Mouse (Mus musculus) urinary bladder, postnatal 36 days (tissue): ENCODE measurements around the gene Vps25.

ENCODE experiments used
- DNase-seq, 2 experiments: peaks; one replicate each; pipeline ENCODE4 v3.0.0; 2022; ENCODE audit warnings: low spot score in 2 of 2, mixed read lengths in 1 of 2

The Vps25 gene

GRCm38 (mm10) chr11:101245071-101245470, 8.4 kb upstream of the Vps25 start:
- DNase-seq = no peak

DNA sequence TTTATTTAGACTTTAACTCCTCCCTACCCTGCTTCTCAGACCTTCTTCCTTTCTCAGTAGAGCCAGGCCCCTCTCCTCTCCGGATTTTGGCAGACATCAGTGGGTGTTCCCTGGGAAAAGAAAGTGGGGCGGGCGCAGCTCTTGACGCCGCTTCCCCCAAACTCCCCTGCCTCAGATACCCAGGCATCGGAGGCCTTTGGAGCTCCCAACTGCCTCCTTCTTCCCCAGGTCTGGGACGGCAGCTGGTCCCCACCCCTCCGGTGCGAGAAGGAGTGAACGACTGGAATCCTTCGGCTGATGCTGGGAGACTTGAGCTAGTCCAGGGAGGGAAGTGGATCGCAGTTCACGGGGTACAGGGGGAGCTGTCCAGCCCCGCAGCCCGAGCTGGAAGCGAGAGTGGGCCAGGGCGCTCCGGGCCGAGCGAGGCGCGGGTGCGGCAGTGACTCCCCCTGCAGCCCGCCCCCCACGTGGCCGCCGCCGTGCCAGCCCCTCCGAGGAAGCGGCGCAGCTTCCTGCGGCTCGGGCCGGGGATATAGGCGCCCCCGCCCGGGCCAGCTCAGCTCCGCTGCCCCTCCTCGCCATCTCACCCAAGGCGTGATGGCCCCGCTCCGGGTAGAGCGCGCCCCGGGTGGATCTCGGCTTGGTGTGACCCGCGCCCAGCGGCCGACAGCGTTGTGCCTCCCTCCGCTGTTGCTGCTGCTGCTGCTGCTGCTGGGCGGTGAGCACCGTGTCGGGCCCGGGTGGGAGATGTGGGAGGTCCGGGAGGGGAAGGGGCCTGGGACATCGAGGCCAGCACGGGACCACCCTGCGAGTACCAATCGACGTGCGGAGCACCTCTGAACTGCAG, 7.4 kb upstream of the Vps25 start, which contains the start of gene Ramp2:
TSS of gene Ramp2 (plus strand) at position 174 of the 847 bp plus-strand sequence.
- DNase-seq = peak in 1 of 2 experiments; percentile 58

DNA sequence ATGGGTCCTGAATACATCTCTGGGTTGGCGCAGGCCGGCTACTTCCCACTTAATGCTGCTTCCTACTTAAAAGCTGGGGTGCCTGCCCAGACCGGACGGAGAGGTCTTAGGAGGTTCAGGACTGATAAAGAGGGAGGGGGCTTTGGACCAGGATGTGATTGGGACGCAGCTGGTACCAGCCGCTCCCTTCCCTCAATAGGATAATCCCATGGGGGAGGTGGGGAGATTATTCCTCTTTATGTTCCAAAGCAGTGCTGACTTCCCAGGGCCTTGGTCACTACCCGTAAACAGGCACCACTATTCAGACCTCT, 6.8 kb upstream of the Vps25 start:
- DNase-seq = no peak

DNA sequence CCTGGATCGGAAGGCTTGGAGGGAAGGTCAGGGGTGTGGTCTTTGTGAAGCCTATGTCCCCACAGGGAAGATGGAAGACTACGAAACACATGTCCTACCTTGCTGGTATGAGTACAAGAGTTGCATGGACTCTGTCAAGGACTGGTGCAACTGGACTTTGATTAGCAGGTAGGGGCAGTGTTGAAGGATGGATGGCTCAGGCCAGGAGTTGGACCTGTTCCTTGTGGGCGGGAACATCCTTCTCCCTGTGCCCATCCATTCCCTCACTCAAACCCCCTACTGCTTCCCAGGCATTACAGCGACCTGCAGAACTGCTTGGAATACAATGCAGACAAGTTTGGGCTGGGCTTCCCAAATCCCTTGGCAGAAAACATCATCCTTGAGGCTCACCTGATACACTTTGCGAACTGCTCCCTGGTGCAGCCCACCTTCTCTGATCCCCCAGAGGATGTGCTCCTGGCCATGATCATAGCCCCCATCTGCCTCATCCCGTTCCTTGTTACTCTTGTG, 5.9 kb upstream of the Vps25 start:
- DNase-seq = no peak

GRCm38 (mm10) chr11:101248258-101248994, 5.1 kb upstream of the Vps25 start:
- peak in 1 of 2 experiments; percentile 53 for DNase-seq

DNA sequence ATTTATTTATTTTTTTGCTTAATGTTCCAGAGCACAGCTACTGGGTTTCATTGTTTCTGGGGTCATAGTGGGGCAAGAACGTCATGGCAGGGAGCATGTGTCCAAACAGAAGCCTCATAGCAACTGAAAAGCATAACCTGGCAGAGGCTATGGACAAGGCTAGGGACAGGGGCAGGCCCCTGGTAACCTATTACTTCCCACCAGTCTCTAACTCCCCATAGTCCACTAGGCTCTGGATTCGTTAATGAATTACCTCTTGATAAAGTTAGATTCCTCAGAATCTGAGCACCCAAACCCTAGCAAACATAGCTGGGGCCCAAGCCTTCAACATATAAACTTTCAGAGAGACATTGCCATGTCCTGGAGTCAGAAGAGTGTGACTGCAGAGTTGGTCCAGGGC, 2.5 kb upstream of the Vps25 start:
- no peak for DNase-seq

DNA sequence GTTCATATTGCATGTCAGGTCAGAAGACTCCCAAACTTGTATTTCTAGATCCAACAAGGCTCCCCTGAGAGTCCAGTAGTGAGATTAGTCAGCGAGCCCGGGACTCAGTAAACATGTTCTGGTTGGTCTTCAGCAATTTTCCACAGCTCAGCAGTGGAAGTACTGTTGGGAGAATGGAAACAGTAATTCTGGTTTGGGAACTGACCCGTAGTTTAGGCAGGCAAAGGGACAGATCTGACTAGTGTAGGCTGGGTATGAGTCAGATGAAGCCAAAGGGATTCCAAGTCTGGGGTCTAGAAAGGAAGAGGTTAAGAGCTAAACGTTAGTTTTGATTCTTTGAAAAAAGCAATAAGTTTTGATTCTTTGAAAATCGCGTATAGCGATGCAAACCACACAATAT, 566 bp upstream of the Vps25 start:
- DNase-seq = no peak

GRCm38 (mm10) chr11:101255826-101256775, 2.6 kb downstream of the Vps25 start:
- no peak for DNase-seq

DNA sequence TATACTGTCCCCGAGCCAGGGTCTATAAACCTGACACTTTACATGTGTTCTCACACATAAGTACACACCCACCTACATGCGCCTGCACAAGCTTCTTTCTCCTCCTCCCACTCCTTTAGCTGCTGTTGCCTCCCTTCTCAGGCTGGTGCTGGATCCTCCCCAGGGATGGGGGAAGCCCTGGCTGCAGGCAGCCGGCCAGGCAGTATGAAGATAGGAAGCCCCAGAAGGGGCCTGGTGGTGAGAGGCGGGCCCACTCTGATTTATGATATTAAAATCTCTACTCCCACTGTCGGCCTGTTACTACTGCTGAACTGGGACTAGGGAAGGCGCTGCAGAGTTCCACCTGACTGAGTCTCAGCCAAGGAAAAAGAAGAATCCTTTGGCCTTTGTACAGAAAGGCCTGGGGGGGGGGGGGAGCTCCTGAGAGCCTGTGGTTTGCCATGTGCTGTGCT, 5.8 kb downstream of the Vps25 start:
- no peak for DNase-seq

DNA sequence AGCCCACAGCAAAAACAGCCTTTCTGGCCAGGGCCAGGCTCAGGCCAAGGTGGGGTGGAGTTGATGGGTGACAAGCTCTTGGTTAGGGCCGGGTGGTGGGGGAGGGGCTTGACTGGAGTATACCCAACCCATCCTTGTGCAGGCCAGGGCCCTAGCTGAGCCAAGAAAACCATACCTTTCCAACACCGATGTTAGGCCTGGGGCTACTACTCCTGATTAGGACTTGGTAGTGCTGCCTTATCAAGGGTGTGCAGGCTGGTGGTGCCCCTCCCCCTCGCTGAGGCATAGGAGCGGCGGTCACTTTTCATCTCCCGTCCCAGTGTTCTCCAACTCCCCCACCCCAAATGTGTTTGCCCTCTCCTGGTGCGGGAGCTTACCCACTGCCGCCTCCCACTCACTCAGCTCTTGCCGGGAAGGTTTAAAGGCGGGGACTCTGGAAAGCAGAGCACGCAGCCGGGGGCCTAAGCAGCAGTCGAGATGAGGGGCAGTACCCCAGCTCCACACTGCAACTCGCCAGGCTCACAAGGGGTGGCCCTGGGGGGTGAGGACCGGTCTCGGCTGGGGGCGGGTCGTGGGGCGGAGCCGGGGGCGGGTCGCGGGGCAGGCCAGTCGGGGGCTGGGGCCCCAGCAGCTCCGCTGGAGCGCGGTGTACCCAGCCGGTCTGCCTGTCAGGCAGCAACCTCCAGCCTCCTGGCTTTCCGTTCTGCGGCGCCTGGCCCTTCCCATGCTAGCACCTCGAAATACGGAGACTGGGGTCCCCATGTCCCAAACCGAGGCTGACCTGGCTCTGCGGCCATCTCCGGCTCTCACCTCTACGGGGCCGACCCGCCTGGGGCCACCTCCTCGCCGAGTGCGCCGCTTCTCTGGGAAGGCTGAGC, 6.7 kb downstream of the Vps25 start, which contains the start of gene Wnk4:
TSS of gene Wnk4 (plus strand) at position 620 of the 878 bp plus-strand sequence.
- DNase-seq = peak; percentile 57 to 62

DNA sequence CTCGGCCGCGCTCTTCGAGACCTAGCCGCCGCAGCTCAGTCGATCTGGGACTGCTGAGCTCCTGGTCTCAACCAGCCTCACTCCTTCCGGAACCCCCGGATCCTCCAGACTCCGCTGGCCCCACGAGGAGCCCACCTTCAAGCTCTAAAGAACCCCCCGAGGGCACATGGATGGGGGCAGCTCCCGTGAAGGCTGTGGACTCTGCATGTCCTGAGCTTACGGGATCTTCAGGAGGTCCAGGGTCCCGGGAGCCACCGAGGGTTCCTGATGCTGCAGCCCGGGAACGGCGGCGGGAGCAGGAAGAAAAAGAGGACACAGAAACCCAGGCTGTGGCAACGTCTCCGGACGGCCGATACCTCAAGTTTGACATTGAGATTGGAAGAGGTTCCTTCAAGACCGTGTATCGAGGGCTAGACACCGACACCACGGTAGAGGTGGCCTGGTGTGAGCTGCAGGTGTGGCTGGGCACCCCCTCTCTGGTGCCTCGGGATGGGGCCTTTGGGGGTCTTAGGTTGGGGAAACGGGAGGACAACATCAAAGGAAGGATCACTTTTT, 7.4 kb downstream of the Vps25 start:
- no peak for DNase-seq

DNA sequence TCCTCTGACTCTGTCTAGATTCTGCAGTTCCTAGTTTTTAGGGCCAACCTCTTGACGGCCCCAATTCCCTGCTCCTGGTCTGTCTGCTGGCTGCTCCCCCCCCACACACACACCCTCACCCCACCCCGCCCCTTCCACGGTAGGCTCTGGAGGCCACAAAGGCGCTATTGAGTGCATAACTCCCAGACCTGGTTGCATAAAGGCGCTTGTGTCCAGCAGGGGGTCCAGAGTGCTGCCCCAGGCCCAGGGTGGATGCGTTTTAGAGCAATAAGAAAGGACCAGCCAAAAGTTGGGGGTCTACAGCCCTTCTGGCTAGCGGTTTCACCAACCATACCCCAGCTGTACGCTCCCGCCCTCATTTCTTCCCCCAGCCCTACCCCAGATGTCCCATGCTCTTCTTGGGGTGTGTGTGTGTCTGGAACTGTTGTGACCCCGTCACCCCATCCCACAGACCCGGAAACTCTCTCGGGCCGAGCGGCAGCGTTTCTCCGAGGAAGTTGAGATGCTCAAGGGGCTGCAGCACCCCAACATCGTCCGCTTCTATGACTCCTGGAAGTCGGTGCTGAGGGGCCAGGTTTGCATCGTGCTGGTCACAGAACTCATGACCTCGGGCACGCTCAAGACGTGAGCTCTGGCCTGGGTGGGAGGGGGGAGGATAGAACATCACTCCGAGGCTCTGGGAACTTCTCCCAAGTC, 8.9 kb downstream of the Vps25 start:
- DNase-seq = no peak

GRCm38 (mm10) chr11:101263138-101263988, 9.9 kb downstream of the Vps25 start:
- no peak for DNase-seq

GRCm38 (mm10) chr11:101263989-101264280, 10.4 kb downstream of the Vps25 start:
- no peak for DNase-seq

DNA sequence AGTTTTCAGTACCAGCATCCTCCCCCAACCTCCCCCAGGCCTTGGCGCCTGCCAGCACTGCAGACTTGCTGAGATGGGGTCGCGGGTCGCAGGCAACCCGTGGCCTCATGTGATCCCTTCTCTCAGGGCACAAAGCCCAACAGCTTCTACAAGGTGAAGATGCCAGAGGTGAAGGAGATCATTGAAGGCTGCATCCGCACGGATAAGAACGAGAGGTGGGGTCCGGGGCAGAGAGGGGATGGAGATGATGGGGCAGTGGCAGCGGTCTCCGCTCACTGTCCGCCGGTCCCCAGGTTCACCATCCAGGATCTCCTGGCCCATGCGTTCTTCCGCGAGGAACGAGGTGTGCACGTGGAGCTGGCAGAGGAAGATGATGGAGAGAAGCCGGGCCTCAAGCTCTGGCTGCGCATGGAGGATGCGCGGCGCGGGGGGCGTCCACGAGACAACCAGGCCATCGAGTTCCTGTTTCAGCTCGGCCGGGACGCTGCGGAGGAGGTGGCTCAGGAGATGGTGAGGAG, 11.5 kb downstream of the Vps25 start:
- DNase-seq = no peak

DNA sequence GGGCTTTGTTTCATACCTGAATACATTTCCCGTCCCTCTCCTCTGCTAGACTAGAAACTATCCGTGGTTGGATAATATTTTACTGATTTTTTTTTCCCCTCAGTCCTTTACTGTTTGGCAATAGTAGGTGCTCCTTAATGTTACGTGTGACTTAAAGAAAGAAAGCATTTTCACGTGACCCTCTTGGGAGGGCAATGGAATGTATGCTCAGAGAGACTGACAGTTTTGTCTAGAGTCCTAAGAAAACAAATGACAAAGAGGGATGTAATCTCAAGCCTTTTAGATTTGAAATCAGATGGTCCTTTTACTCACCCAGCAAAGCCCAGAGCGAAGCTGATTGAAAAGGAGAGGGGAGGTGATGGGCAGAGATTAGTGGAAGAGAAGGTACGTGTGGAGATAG, 12.4 kb downstream of the Vps25 start:
- DNase-seq = no peak

DNA sequence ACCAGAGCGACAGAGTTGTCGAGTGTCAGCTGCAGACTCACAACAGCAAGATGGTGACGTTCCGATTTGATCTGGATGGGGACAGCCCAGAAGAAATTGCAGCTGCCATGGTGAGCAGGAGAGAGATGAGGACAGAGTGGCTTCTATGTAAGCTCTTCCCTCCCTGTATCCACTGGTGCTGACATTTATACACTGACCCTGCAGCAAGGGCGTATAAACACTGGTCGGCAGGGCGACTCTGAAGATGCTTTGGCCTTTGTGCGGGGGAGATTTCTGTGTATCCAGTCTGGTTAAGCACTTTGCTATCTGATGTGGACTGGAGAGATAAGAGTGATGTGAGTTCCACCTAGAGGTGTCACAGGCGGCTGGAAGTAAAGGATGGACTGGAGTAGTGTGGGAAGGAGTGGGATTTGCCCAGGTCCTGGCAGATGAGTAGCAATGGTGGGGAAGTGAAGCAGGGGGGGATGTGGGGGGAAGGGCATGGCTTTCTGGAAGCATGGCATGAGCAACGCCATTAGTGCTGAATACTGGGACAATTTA, 16.1 kb downstream of the Vps25 start:
- DNase-seq = no peak

DNA sequence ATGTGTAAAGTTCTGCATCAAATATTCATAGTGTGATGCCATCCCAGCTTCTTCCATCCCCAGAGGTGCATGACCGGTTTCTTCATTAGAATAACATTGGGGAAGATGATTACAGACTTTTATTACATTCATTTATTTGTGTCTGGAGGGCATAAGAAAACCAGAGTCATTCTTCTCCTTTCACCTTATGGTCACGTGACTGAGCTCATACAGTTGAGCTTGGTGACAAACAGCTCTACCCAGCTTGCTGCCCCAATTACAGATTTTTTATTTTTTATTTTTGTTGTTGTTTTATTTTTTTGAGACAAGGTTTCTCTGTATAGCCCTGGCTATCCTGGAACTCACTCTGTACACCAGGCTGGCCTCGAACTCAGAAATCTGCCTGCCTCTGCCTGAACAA, 18.9 kb downstream of the Vps25 start:
- DNase-seq = no peak
